Mouse (Mus musculus) liver, embryonic 14 days (tissue): ENCODE results near the gene Pck2. TPM values are rescaled to one million over a fixed set of nuclear protein-coding genes. Genes with fewer than 3 reads are reported as not detected.

Source experiments
- polyA plus RNA-seq: library from polyadenylated mRNA; depleted of rRNA; stranded (reverse); fragments of >200 nt; gene quantifications from 2 replicates; pipeline ENCODE4 v1.2.3, GENCODE M21; 2012; rRNA removed

Gene Pck2
- polyA plus RNA-seq = 21.6 and 22.1 TPM in 2 replicates

DNA sequence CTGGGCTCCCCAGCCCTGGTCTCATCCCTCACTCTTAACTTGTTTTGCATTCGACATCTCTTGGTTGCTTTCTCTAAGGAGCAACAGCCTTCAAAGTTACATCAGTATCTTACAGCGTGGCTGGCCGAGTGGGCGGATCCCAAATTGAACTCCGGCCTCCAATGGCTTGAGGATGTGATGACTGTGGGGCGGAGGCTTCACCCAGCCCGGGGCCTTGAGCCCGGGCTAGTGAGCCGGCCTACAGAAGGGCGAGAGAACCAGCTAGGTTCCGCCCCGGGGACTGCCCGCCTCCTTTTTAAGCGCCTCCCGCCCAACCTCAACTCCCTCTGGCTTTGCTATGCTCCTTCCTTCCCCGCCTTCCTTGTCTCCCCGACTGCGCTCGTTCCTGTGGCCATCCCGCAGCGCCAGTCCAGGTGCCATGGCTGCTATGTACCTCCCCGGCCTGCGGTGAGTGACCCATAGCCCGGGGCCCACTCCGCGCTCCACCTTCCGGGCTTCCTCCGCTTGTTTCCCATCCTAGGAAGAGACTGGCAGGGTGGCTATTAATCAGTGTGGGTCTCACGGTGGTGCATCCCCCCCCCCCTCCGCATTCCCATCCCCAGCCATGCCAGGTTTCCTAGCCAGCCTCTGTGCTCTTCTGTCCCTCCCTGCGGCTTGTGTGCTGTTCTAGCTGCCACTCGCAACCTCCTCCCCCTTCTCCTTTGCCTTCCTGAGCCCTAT is at the start of gene Pck2:
Pck2 (plus strand) TSS at position 200 of the 720 bp plus-strand sequence.

DNA sequence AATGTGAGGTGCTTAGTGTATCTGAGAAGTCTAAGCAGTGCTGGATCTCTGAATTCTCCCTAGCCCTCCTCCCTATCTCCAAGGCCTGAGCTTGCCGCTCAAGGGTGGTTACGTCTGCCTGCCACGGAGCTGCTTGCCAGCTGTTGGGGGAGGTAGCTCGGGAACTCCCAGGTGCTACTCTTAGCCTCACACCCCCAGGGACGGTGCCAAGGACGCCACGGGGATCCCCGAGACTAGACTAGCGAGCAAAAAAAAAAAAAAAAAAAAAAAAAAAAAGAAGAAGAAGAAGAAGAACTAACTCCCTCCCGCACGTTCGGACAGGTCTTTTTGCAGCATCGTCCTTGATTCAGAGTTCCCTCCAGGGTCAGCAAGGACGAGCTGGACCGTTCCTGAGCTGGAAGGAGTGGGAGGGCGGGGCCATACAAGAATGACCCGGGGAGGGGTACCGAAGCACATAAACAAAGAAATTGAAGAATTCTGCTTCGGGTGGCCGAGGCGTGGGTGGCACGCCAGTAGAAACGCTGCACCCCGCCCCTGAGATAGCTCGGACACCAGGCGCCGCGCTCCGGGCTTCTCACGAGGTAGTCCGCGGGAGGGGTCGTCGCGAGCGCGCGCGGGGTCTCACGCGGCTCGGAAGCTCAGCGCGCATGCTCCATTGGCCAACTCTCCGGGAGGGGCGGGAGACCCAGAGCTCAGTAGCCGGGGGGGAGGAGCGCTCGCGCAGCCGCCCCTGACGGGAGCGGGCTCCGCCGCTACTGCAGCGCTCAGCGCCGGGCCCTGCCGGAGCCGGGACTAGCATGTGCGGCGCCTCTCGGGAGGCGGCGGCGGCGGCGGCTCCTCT is 49.5 kb upstream of the Pck2 start, which contains the start of gene Carmil3:
Carmil3 (plus strand) TSS at position 291 of the 841 bp plus-strand sequence.

DNA sequence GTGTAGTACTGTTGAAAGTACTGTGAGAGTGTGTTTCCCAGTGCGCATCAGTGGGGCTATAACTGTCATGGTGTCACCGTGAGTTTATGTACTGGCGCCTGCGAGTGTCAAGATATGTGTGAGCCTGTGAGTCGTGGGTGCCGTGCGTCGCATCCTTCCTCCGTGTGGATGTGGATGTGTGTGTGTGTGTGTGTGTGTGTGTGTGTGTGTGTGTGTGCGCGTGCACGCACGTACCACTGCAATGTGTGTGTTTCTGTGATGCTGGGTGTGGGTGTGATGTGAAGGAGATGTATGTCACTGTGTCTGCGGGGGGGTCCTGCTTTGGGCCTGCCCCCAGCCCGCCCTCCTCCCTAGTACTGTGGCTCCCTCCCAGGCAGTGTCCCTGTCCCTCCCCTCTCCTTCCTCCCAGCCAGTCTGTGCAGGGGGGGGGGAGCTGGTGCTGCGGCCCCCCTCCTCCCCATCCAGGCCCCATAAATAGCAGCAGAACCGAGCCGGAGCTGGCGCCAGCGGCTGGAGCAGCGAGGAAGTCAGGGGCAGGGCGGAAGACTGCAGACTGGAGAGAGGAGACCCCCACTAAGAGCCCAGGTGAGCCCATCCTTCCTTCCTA is 29.8 kb upstream of the Pck2 start, which contains the start of gene Cpne6:
Cpne6 (plus strand) TSS at position 321 of the 607 bp plus-strand sequence.

DNA sequence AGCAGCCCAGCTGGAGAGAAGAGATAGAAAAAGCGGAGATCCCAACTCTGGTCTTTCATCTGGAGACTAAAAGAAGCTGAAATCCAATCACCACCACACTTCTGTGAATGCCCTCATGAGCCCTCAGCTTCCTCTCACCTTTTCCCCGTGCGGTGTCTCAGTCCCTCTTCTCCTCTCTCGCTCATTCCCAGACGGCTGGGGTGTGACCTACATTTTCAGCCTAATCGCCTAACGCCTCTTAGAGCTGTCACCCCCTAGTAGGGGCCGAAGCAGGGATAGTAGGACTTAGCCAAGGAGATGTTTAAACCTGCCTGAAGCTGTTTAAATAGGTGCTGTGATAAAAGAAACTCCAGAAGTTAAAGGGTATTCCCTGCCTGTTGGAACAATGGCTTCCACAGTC is 15.3 kb upstream of the Pck2 start, which contains the start of gene Nrl:
Nrl (minus strand) TSS at position 197 of the 400 bp plus-strand sequence.

DNA sequence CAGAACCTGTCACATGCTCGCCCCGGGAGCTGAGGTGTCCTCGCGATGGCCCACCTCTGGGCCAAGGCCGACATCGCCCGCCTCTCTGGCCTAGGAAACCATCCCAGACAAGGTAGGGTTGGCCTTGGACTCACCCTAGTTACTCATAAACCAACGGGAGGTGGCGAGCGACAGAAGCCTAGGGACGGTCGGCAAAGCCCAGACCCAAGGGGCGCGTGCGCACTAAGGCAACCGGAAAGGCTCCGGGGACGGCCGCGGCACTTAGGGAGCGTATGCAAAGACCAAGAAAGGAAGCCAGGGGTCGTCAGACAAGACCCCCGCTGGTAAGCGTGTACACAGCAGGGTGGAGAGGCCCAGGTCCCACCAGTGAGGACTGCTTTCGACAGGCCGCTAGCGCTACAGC is 19.7 kb downstream of the Pck2 start, which contains the start of gene Dcaf11:
Dcaf11 (plus strand) TSS at position 208 of the 403 bp plus-strand sequence.

DNA sequence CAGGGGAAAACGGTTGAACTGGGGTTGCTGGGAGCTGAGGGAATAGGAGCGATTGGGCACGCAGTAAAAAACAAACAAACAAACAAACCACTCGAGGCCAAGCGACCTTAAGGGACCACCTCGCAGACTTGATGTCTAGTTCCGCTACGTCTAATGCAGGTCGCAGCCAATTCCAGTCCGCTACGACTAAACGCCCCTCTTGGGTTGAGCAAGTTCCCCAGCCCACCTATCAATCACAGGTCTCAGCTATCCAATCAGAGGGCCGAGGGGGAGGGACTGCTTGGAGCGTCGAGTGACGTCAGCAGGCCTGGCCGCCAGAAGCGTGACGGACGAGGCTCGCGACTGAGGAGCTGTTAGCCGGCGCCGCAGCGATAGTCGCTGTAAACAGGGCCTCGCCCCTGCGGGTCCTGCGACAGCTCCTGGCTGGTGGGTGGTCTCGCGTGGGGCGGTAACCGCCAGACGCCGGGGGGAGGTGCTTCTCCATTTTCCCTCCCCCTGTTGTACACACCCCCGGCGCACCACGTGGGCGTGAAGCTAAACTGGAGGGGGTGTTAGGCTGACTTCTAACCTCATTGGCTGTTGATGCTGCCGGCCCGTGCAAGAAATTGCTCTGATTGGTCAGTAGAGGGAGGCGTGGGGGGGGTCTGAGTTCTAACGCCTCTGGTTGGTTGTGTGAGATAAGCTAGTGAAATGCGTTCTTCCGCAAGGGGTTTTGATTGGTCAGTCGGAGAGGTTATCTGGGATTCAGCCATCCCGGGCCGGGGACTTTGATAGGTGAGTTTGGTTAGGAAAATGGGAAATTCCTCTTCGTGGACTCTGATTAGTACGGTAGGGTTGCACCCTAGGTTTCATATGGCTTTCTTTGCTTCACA is 20.4 kb downstream of the Pck2 start, which contains the start of gene A730061H03Rik:
A730061H03Rik (minus strand) TSS at position 205 of the 872 bp plus-strand sequence.

DNA sequence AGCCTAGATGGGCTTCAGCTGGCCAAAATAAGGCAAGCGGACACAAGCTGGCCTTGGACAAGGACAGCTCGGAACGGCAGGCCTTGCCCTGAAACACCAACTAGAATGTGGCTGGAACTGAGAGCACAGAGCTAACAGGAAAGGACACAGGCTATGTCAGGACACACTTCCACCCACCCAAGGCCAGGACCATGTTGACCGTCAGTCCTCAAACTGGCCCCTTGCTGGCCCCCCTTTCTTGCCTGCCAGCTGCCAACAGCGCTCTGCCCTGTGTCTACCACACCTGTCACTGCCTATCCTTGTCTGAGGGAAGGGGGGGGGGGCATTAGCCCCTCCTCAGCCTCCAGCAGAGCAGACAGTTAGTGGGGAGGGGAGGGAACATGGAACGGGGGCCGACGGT is 35.2 kb downstream of the Pck2 start, which contains the start of gene Fitm1:
Fitm1 (plus strand) TSS at position 316 of the 400 bp plus-strand sequence.

DNA sequence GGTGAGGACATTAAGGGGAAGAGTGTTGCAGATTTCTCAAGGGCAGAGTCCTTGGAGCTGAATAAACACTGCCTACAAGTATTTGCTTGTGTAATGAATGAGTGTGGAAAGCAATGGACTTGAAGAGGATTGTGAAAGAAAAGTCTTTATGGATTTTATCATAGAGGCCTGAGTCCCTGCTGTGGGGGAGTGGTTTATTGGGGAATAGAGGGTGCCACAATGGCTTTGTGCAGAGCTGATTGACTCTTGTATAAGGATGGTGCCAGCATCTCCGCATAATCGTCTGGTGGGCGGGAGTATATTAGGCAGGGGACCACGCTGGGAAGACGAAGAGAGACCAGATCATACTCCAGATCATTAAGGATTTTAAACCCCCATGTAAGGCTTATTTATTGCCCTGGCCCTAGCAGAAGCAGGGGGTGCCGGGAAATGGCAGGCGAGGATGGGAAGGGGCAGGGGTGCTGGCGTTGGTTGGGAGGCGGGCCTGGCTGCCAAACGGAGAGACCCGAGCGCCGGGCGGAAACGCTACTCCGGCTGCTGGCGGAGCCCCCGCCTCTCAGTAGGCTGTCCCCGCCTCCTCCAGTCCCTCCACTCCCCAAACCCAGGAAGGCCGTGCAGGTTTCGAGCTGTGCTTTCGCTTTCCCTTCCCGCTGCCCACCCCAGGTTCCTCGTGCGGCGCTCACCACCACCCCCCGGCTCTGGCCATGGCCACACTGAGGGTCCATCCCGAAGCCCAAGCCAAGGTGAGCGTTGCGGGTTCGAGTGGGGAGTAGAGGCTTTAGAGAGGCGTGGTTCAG is 38.0 kb downstream of the Pck2 start, which contains the start of gene Psme1:
Psme1 (plus strand) TSS at position 253 of the 797 bp plus-strand sequence.

DNA sequence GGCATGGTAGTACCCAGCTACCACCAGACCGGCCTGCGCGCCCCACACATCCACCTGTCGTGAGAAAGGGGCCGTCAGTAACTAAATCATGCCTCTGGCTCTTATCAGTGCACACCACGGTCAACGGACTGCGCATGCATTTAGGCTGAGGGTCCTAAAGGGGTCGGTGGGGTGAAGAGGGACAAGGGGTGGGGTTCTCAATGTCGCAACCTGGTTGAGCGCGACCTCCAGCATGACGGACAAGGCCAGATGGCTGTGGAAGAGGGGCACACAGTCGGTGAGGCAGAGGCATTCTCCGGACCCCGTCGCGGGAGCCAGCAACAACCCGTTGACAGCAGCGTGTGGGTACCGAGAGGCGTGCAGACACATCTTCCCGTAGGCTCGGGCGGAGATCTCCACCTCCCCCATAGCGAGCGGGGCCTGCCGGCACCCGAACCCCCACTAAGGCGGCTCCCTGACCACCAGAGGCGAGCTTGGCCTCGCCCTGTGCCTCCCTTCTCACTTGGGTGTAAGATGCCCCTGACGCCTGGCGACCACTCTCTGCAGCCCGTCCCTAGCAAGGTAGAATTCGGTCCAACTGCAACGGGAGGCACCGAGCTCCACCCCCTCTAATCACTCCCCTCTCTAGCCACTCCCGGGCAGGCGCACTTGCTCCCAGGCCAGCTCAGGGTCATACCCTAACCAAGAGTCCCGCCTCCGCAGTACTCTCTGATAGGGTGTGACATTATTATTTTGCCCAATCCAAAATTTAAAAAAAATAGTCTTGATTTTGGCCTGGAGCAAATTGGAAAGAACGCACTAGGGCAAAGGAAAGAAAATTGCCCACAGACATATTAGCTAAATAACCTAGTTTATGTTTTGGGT is 44.9 kb downstream of the Pck2 start, which contains the start of gene Emc9:
Emc9 (minus strand) TSS at position 601 of the 864 bp plus-strand sequence.

DNA sequence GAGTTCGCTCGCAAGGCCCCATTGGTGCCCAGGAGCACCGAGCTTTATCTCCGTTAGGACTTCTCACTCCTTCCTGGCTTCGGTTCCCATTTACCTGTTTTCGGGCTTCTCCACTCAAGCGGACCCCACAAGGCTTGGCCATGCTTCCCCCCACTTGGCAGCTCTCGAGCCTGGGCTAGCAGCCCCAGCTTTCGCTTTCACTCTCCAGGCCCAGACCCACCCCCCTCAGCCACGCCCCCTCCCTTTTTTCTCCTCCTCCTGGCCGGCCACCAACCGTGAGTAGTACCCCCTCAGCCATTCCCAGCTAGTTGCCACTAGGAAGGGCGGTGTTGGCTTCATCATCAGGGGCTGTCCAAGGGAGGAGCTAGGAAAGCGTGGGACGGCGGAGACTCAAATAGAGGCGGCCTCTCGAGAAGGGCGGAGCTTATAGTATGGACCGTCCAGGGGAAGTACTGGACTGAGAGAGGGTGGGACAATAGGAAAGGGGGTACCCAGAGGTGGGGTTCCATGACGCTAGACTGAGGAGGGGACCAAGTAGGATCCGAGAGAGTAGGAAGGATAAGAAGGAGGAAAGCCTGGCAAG is 50.8 kb downstream of the Pck2 start, which contains the start of gene Psme2:
Psme2 (minus strand) TSS at position 366 of the 583 bp plus-strand sequence.

DNA sequence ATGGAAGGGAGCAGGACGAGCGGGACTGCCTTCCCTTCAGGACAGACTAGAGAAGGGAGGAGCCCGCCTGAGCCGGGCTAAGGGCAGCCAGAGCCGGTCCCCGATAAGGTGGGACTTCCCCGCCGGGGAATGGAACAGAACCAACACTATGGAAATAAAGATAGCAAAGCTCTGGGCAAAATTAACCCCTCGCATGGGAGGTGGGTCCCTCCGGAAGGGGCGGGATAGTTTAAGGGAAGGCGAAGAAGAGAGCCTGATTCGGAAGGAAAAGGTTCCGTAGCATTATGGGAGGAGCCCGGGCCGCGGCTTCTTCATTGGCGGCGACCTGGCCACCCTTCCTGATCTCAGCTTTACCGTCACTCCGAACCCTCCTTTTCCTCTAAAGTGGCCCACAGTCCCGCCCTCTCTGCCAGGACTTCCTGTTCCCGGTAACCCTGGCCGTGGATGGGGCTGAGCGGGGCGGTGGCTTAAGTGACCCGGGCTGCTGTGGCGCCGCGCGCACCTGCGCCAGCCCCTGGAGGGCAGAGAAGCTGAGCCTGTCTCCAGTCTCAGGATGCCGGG is 51.3 kb downstream of the Pck2 start, which contains the start of gene Rnf31:
Rnf31 (plus strand) TSS at position 378 of the 561 bp plus-strand sequence.

Other genes starting within 250 kb of the Pck2 start
- gene Dhrs4, start 61.5 kb upstream of the Pck2 start, polyA plus RNA-seq = 45.3 and 46.0 TPM in 2 replicates
- gene Carmil3, start 49.6 kb upstream of the Pck2 start, polyA plus RNA-seq = 2.0 and 2.3 TPM in 2 replicates
- 0.06 and 0.08 TPM in 2 replicates for gene Cpne6, start 29.8 kb upstream of the Pck2 start, polyA plus RNA-seq
- 0.01 TPM in 1 of 2 replicates, not detected in the other for gene Nrl, start 15.3 kb upstream of the Pck2 start, polyA plus RNA-seq
- gene Dcaf11, start 19.7 kb downstream of the Pck2 start, polyA plus RNA-seq = 29.4 and 35.9 TPM in 2 replicates
- gene A730061H03Rik, start 20.1 kb downstream of the Pck2 start, polyA plus RNA-seq = 0.76 and 0.83 TPM in 2 replicates
- gene Fitm1, start 35.4 kb downstream of the Pck2 start, polyA plus RNA-seq = 0.20 and 0.69 TPM in 2 replicates
- 49.6 and 57.9 TPM in 2 replicates for gene Psme1, start 37.9 kb downstream of the Pck2 start, polyA plus RNA-seq
- 17.8 and 19.8 TPM in 2 replicates for gene Emc9, start 45.0 kb downstream of the Pck2 start, polyA plus RNA-seq
- gene Psme2, start 50.8 kb downstream of the Pck2 start, polyA plus RNA-seq = 63.6 and 64.0 TPM in 2 replicates
- 5.9 and 7.5 TPM in 2 replicates for gene Rnf31, start 51.4 kb downstream of the Pck2 start, polyA plus RNA-seq
- gene Irf9, start 63.3 kb downstream of the Pck2 start, polyA plus RNA-seq = 17.6 and 23.7 TPM in 2 replicates
- gene Rec8, start 77.8 kb downstream of the Pck2 start, polyA plus RNA-seq = 1.7 and 2.1 TPM in 2 replicates
- 24.1 TPM in 2 replicates for gene Ipo4, start 95.7 kb downstream of the Pck2 start, polyA plus RNA-seq
- gene Gm49378, start 97.6 kb downstream of the Pck2 start, polyA plus RNA-seq = 1.5 and 1.6 TPM in 2 replicates
- 25.0 and 29.3 TPM in 2 replicates for gene Tm9sf1, start 103.5 kb downstream of the Pck2 start, polyA plus RNA-seq
- gene Tssk4, start 109.9 kb downstream of the Pck2 start, polyA plus RNA-seq = 0.35 and 0.44 TPM in 2 replicates
- 14.2 and 15.2 TPM in 2 replicates for gene Mdp1, start 120.2 kb downstream of the Pck2 start, polyA plus RNA-seq
- 13.3 and 16.5 TPM in 2 replicates for gene Gmpr2, start 131.7 kb downstream of the Pck2 start, polyA plus RNA-seq
- 177 and 195 TPM in 2 replicates for gene Nedd8, start 131.9 kb downstream of the Pck2 start, polyA plus RNA-seq
- gene Tinf2, start 141.6 kb downstream of the Pck2 start, polyA plus RNA-seq = 15.3 and 17.8 TPM in 2 replicates
- 2.4 and 2.5 TPM in 2 replicates for gene Tgm1, start 173.7 kb downstream of the Pck2 start, polyA plus RNA-seq
- 10.6 and 12.3 TPM in 2 replicates for gene Rabggta, start 182.0 kb downstream of the Pck2 start, polyA plus RNA-seq
- gene Dhrs1, start 205.4 kb downstream of the Pck2 start, polyA plus RNA-seq = 27.6 and 31.2 TPM in 2 replicates
- gene Nop9, start 205.4 kb downstream of the Pck2 start, polyA plus RNA-seq = 12.2 and 15.0 TPM in 2 replicates
- 36.1 and 38.6 TPM in 2 replicates for gene Cideb, start 218.2 kb downstream of the Pck2 start, polyA plus RNA-seq
- 0.57 and 0.65 TPM in 2 replicates for gene Ltb4r2, start 221.2 kb downstream of the Pck2 start, polyA plus RNA-seq
- 2.2 and 3.1 TPM in 2 replicates for gene Ltb4r1, start 225.7 kb downstream of the Pck2 start, polyA plus RNA-seq
- 0.86 and 0.99 TPM in 2 replicates for gene Adcy4, start 243.8 kb downstream of the Pck2 start, polyA plus RNA-seq
- 12.6 and 15.4 TPM in 2 replicates for gene Ripk3, start 248.6 kb downstream of the Pck2 start, polyA plus RNA-seq